Mouse (Mus musculus): Measurements from ENCODE around the gene Rassf1. TPM values are rescaled to one million over a fixed set of nuclear protein-coding genes. Genes with fewer than 3 reads are reported as not detected.
A peak's percentile ranks its signal among the peaks of the same experiment; 100 is the strongest.

Gene Rassf1
- total RNA-seq, 1 experiment, result 41.4 TPM

DNA sequence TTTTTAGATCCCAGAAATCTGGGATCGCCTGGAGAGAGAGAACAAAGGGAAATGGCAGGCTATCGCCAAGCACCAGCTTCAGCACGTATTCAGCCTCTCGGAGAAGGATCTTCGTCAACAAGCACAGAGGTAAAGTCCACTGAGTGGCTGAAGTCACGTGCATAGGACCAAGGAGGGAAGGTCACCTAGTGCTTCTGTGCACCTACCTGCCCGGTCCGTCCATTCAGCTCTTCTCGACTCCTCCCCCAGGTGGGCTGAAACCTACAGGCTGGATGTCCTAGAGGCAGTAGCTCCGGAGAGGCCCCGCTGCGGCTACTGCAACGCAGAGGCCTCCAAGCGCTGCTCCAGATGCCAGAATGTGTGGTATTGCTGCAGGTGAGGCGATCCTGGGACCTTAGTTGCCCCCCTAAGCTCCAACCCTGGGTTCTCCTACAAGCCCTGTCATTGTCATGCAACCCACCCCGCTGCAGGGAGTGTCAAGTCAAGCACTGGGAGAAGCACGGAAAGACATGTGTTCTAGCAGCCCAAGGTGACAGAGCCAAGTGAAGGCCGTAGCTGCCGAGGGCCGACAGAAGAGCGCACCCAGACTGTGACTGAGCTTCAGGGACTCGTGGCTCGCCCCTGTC lies 751 bp upstream of the Rassf1 start:
- H3K36me3 ChIP-seq (ENCODE audit: control insufficient read depth, insufficient read depth, low read length, poor library complexity, severe bottlenecking), result no peaks in the 10 kb centered on the region
- no peak overlapping the region for H3K9ac ChIP-seq (ENCODE audit: insufficient read depth, low read depth, low read length, poor library complexity, severe bottlenecking)
- no peak for DNase-seq (ENCODE audit: low read depth, low spot score)
- peaks cover 0 to 18% of the 10 kb centered on the region in 2 experiments; a peak in 1 of 4 replicates for H3K4me1 ChIP-seq (ENCODE audit: control insufficient read depth in 2 of 2, insufficient read depth in 2 of 2, low read length in 2 of 2, poor library complexity in 1 of 2)
- no peaks in the 10 kb centered on the region for H3K9me3 ChIP-seq (ENCODE audit: control insufficient read depth, insufficient read depth, low read depth, low read length)
- in situ Hi-C loops (cut with MboI; ENCODE audit: low sequenced_read_pairs in 2 of 2, unreplicated experiment in 2 of 2), result no loop called here
- peak overlapping the region in 1 of 2 experiments; percentile 61; a peak in 2 of 4 replicates for H3K4me3 ChIP-seq (ENCODE audit: insufficient read depth in 1 of 2, low read depth in 1 of 2, low read length in 2 of 2, poor library complexity in 1 of 2, severe bottlenecking in 1 of 2)
- TF ChIP-seq ZC3H11A (IDR thresholded peaks at IDR 0.05; ENCODE audit: borderline replicate concordance, low read depth, low read length) (no peak), CHD2 (IDR thresholded peaks at IDR 0.05; ENCODE audit: low read depth, low read length) (no peak), ZNF384 (IDR thresholded peaks at IDR 0.05; ENCODE audit: low read depth, low read length) (no peak), HCFC1 (IDR thresholded peaks at IDR 0.05; ENCODE audit: borderline replicate concordance, insufficient read depth, low read length) (no peak), MAFK (IDR thresholded peaks at IDR 0.05; ENCODE audit: insufficient read depth, low read depth, low read length) (no peak)
- no peak overlapping the region for H3K27ac ChIP-seq (ENCODE audit: insufficient read depth, low read depth, low read length, poor library complexity, severe bottlenecking)

DNA sequence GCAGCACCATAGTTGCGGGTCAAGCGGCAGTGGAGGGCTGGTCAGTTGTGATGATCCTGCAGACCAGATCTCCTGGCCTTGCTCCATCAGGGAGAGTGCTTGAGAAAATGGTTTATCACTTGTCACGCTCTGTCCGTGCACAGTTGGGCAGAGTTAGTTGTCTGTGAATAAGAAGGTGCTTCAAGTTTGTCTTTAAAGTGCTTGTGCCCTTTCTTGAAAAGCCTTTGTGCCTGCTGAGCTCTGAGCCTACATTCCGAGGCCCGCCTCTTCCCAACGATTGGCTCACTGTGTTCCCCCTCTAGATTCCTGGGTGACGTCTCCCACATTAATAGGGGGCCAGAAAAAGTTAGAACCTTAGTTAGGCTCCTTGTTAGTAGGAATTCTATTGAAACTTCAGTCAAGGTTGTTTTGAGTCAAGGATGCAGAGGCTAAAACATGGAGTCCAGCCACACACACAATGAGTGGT lies 568 bp downstream of the Rassf1 start:
- TF ChIP-seq ZNF384 (IDR thresholded peaks at IDR 0.05; ENCODE audit: low read depth, low read length) (no peak), MAFK (IDR thresholded peaks at IDR 0.05; ENCODE audit: insufficient read depth, low read depth, low read length) (no peak), CHD2 (IDR thresholded peaks at IDR 0.05; ENCODE audit: low read depth, low read length) (no peak), ZC3H11A (IDR thresholded peaks at IDR 0.05; ENCODE audit: borderline replicate concordance, low read depth, low read length) (no peak), HCFC1 (IDR thresholded peaks at IDR 0.05; ENCODE audit: borderline replicate concordance, insufficient read depth, low read length) (no peak)
- Histone ChIP-seq H3K27ac (ENCODE audit: insufficient read depth, low read depth, low read length, poor library complexity, severe bottlenecking) (no peak overlapping the region), H3K4me3 (ENCODE audit: insufficient read depth in 1 of 2, low read depth in 1 of 2, low read length in 2 of 2, poor library complexity in 1 of 2, severe bottlenecking in 1 of 2) (peak overlapping the region; percentile 60 to 61), H3K4me1 (ENCODE audit: control insufficient read depth in 2 of 2, insufficient read depth in 2 of 2, low read length in 2 of 2, poor library complexity in 1 of 2) (peaks cover 0 to 19% of the 10 kb centered on the region in 2 experiments; a peak in 1 of 4 replicates), H3K36me3 (ENCODE audit: control insufficient read depth, insufficient read depth, low read length, poor library complexity, severe bottlenecking) (no peaks in the 10 kb centered on the region; the same call in 1 of the 2 replicates), H3K9me3 (ENCODE audit: control insufficient read depth, insufficient read depth, low read depth, low read length) (no peaks in the 10 kb centered on the region), H3K9ac (ENCODE audit: insufficient read depth, low read depth, low read length, poor library complexity, severe bottlenecking) (peak overlapping the region; percentile 42)
- in situ Hi-C loops (cut with MboI; ENCODE audit: low sequenced_read_pairs in 2 of 2, unreplicated experiment in 2 of 2), result no loop called here
- no peak for DNase-seq (ENCODE audit: low read depth, low spot score)

DNA sequence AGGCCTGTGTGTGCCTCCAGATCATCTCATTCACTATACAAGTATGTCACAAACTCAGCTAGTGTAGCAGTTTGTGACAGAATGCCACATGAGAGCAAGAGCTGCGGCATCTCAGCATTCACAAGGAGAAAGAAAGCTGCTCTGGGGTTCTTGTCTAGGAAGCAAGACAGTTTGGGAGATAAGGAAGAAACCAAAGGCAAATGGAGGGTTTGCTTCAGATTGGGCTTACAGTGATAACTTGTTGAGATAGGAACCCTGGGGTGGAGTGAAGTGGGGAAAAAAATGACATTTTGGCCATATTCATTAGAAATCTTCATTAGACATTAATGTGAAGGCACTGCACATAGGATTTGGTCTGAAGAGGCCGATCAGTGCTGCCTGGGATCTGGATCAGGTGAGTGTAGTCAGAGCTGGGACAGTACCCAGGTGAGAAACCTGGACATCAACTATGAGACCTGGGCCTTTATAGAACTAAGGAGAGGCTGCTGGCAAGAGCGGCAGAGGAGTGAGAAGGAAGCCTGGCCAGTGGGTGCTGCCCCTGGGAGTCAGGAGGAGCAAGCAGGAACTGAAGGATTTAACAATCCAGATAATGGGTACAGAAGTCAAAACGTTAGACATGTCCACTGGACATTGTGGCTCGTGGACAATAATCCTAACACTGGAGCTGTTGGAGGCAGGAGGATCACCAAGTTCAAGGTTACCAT lies 1.5 kb downstream of the Rassf1 start:
- in situ Hi-C loops (cut with MboI; ENCODE audit: low sequenced_read_pairs in 2 of 2, unreplicated experiment in 2 of 2), result no loop called here
- peak overlapping the region in 1 of 2 experiments; percentile 61; a peak in 1 of 4 replicates for H3K4me3 ChIP-seq (ENCODE audit: insufficient read depth in 1 of 2, low read depth in 1 of 2, low read length in 2 of 2, poor library complexity in 1 of 2, severe bottlenecking in 1 of 2)
- H3K4me1 ChIP-seq (ENCODE audit: control insufficient read depth in 2 of 2, insufficient read depth in 2 of 2, low read length in 2 of 2, poor library complexity in 1 of 2), result peaks cover 0 to 14% of the 10 kb centered on the region in 2 experiments; a peak in 1 of 4 replicates
- peaks cover 9% of the 10 kb centered on the region for H3K36me3 ChIP-seq (ENCODE audit: control insufficient read depth, insufficient read depth, low read length, poor library complexity, severe bottlenecking)
- H3K9me3 ChIP-seq (ENCODE audit: control insufficient read depth, insufficient read depth, low read depth, low read length), result no peaks in the 10 kb centered on the region
- H3K9ac ChIP-seq (ENCODE audit: insufficient read depth, low read depth, low read length, poor library complexity, severe bottlenecking), result no peak overlapping the region
- H3K27ac ChIP-seq (ENCODE audit: insufficient read depth, low read depth, low read length, poor library complexity, severe bottlenecking), result no peak overlapping the region
- no peak for DNase-seq (ENCODE audit: low read depth, low spot score)
- TF ChIP-seq HCFC1 (IDR thresholded peaks at IDR 0.05; ENCODE audit: borderline replicate concordance, insufficient read depth, low read length), result no peak
- TF ChIP-seq CHD2 (IDR thresholded peaks at IDR 0.05; ENCODE audit: low read depth, low read length), result no peak
- no peak for TF ChIP-seq ZC3H11A (IDR thresholded peaks at IDR 0.05; ENCODE audit: borderline replicate concordance, low read depth, low read length)
- no peak for TF ChIP-seq MAFK (IDR thresholded peaks at IDR 0.05; ENCODE audit: insufficient read depth, low read depth, low read length)
- no peak for TF ChIP-seq ZNF384 (IDR thresholded peaks at IDR 0.05; ENCODE audit: low read depth, low read length)

DNA sequence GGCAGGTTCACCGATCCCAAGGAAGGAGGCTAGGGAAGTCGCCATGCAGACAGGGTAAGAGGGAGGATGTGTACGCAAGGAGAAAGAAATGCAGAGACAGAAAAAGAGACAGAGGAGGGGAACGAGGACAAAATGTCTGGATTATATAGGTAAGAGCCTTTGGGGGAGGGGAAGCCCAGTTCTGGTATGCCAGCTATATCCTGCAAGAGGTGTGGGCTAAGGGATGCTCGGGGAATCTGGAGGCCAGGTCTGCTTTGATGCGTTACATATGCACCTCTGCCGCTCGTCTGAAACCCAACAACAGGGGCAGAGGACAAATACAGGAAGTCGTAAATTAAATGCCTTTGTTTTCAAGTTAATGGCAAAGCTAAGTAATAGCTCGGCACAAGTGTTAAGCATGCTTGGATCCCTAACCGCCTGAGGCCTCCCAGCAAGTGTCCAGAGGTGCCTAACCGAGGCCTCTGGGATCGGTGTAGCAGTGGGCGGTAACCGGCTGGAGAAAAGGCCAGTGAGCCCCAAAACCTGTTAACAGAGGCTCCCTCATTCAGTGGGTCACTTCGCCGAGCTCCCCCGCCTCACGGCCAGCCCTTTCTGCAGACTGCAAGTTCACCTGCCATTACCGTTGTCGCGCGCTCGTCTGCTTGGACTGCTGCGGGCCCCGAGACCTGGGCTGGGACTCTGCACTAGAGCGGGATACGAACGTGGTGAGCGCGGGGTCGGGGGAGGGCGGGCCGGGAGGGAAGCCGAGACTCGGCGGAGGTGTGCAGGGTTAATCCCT lies 2.4 kb downstream of the Rassf1 start:
- peak overlapping the region; percentile 69 for H3K9ac ChIP-seq (ENCODE audit: insufficient read depth, low read depth, low read length, poor library complexity, severe bottlenecking)
- peak overlapping the region; percentile 4; the same call in 1 of the 2 replicates for H3K27ac ChIP-seq (ENCODE audit: insufficient read depth, low read depth, low read length, poor library complexity, severe bottlenecking)
- no peak for DNase-seq (ENCODE audit: low read depth, low spot score)
- H3K9me3 ChIP-seq (ENCODE audit: control insufficient read depth, insufficient read depth, low read depth, low read length), result no peaks in the 10 kb centered on the region
- peaks cover 0 to 14% of the 10 kb centered on the region in 2 experiments; a peak in 1 of 4 replicates for H3K4me1 ChIP-seq (ENCODE audit: control insufficient read depth in 2 of 2, insufficient read depth in 2 of 2, low read length in 2 of 2, poor library complexity in 1 of 2)
- peaks cover 12% of the 10 kb centered on the region for H3K36me3 ChIP-seq (ENCODE audit: control insufficient read depth, insufficient read depth, low read length, poor library complexity, severe bottlenecking)
- TF ChIP-seq MAFK (IDR thresholded peaks at IDR 0.05; ENCODE audit: insufficient read depth, low read depth, low read length) (no peak), ZNF384 (IDR thresholded peaks at IDR 0.05; ENCODE audit: low read depth, low read length) (no peak), ZC3H11A (IDR thresholded peaks at IDR 0.05; ENCODE audit: borderline replicate concordance, low read depth, low read length) (no peak), CHD2 (IDR thresholded peaks at IDR 0.05; ENCODE audit: low read depth, low read length) (no peak), HCFC1 (IDR thresholded peaks at IDR 0.05; ENCODE audit: borderline replicate concordance, insufficient read depth, low read length) (no peak)
- H3K4me3 ChIP-seq (ENCODE audit: insufficient read depth in 1 of 2, low read depth in 1 of 2, low read length in 2 of 2, poor library complexity in 1 of 2, severe bottlenecking in 1 of 2), result peak overlapping the region; percentile 61 to 67
- in situ Hi-C loops (cut with MboI; ENCODE audit: low sequenced_read_pairs in 2 of 2, unreplicated experiment in 2 of 2), result no loop called here

Data from ES-E14 (cell line).